Mouse (Mus musculus) left cerebral cortex, postnatal 36 days (tissue): ENCODE results near the gene Txn2. TPM values are rescaled to one million over a fixed set of nuclear protein-coding genes. Genes with fewer than 3 reads are reported as not detected.

Source experiments
- DNase-seq, 2 experiments: peaks; one replicate each; pipeline ENCODE4 v3.0.0; 2021 to 2022; ENCODE audit warnings: low spot score in 2 of 2, mixed read lengths in 1 of 2
- intact Hi-C: fragments of 180-260 bp; cut with DNase I; formaldehyde crosslinking; loops from one replicate; pipeline ENCODE4 v1.15.1; 2025
- total RNA-seq, 2 experiments: library from RNA; stranded (reverse); gene quantifications; 2 replicates each; pipeline ENCODE4 v1.2.3; 2021

Txn2 gene
- total RNA-seq, 2 experiments from 2014 or later, result 125 to 150 TPM

DNA sequence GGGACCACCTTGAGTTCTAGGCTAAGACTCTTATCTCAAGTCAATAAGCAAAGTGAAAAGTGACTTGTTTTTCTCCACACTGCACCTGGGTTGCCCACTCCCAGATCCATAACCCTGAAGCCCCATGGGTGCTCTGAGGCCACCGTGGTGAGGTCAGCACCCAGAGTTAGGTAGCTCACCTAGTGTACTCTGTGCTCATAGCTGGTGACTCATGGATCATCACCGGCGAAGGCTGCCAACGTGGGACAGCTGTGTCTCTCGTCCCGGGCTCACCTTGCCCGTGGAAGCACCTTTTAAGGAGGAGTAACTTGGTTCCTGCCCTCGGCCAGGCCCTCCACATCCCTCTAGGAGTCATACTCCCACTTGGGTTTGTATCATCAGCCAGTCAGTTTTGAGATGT lies 15.8 kb downstream of the Txn2 start:
- no peak for DNase-seq
- intact Hi-C loops, result loop anchor here (2.0 kb wide), 1 partner anchor 138 kb away; no protein-coding TSS in a partner anchor

DNA sequence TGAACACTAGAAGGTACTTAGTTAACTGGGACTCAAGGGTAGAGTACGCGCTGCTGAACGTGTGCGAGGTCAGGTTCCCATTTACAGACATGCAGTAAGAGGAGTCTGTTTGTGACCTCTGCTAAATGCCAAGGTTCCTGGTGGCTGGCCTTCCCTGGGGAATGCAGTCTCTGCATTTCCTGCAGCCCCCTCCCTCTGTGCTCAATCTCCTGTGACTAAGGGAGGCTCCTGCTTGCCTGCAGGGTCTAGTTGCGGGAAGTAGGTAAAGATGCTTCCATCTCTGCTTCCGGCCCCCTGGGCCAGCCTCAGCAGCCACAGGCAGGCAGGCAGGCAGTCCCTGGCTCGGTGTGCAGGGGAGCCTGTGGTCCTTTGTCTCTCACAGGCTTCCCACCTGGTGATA lies 16.2 kb downstream of the Txn2 start:
- intact Hi-C loops, result loop anchor here (2.0 kb wide), 1 partner anchor 138 kb away; no protein-coding TSS in a partner anchor
- no peak for DNase-seq

DNA sequence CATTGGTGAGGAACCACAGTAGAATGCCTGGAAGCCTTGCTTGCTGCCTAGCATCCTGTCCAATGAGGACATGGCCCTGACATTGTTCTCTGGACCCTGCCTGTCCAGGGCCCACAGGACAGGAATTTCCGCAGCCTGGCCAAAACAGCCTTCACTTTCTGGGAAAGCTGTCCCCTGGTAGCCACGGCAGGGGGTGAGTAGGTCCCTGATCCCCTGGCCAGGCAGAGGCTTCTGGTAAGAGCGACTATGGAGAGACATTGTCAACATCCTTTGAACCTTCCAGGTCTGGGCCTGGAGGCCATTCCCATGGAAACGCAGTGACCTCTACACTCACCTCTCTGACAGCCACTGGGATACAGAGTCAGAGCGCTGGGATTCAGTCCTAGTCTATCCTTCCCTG lies 16.8 kb downstream of the Txn2 start:
- intact Hi-C loops, result loop anchor here (2.0 kb wide), 1 partner anchor 137 kb away; no protein-coding TSS in a partner anchor
- no peak for DNase-seq

DNA sequence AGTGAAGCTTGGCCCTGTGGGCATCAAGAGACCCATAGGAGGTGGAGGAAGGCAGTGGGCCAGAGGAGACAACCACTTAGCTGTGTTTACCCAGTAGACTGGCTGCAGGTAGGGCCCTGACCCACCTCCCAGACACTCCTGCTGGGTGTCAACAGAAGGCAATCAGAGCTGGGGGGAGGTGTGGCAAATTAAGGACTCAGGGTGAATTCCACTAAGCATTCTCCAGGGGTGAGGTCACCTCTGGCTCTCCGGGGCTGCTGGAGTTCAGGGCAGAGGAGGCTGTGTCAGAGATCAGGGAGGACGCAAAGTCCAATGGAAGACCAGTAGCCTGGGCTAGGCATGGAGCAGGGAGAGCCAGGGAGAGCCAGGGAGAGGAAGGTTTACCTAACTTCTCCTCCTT lies 17.7 kb downstream of the Txn2 start:
- intact Hi-C loops, result no loop called here
- no peak for DNase-seq

GRCm38 (mm10) chr15:77907646-77908518 lies 20.9 kb downstream of the Txn2 start:
- intact Hi-C loops, result loop anchor here (5.0 kb wide), 1 partner anchor 51 kb away; no protein-coding TSS in a partner anchor
- DNase-seq, result no peak

DNA sequence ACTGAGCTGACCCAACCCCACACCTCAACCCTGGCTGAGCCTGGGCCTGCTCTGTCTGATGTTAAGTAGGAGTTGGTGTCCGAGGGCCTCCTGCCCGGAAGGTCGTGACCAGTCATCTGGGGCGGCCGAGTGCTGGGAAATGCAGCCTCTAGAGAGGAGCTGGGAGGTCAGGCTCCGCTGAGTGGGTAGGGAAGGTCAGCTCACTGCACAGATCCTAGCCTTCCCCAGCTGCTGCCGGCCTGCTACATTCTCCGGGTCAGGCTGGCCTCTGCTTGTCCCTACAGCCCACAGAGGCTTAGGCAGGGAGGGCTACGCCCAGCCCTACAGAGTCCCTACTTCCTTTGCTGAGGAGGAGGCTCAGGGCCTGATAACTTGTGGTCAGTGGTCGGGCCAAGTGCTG lies 22.3 kb downstream of the Txn2 start:
- intact Hi-C loops, result loop anchor here (5.0 kb wide), 1 partner anchor 49 kb away; no protein-coding TSS in a partner anchor
- DNase-seq, result no peak

DNA sequence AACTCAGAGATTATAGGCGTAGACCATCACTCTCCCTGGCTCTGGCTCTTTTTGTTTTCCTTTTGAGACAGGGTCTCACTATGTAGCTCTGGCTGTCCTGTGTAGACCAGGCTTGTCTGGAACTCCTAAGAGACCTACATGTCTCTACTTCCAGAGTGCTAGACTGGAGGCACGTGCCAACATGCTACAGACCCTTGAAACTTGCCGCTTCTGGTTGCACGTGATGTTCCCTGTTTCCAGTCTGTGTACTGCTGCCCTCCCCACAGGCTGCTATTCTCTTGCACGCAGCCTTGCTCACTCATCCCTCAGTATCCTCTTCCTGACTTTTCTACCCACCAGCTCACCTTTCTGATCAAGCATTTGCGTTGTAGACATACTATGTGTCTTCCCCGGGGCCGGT lies 22.7 kb downstream of the Txn2 start:
- intact Hi-C loops, result loop anchor here (5.0 kb wide), 1 partner anchor 49 kb away; no protein-coding TSS in a partner anchor
- DNase-seq, result no peak

GRCm38 (mm10) chr15:77905275-77905970 lies 23.4 kb downstream of the Txn2 start:
- intact Hi-C loops, result loop anchor here (5.0 kb wide), 1 partner anchor 48 kb away; no protein-coding TSS in a partner anchor
- DNase-seq, result no peak

- no peak for DNase-seq
- intact Hi-C loops, result no loop called here
These were observed 24.4 kb downstream of the Txn2 start for GRCm38 (mm10) chr15:77904363-77904892.

GRCm38 (mm10) chr15:77903176-77903575 lies 25.6 kb downstream of the Txn2 start:
- DNase-seq, result no peak
- intact Hi-C loops, result no loop called here

GRCm38 (mm10) chr15:77894926-77895325 lies 33.9 kb downstream of the Txn2 start:
- DNase-seq, result no peak
- intact Hi-C loops, result no loop called here

GRCm38 (mm10) chr15:77893292-77893691 lies 35.5 kb downstream of the Txn2 start:
- no peak for DNase-seq
- intact Hi-C loops, result no loop called here

DNA sequence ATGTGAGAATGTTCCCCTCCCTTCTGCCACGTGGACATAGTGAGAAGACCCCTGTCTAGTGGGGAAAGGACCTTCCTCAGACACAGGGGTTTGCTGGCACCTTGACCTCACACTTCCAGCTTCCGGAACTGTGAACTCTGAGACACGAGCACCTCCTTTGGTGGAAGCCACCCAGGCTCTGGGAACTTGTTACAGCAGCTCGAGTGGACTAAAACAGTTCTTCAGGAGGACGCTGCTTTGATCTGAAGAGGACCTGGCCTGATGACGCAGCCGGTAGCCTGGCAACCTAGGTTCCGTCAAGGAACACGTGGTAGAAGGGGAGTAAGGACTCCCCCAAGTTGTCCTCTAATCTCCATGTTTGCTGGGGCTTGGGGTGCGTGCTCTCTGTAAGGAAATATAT lies 36.4 kb downstream of the Txn2 start:
- DNase-seq, result no peak
- intact Hi-C loops, result no loop called here

GRCm38 (mm10) chr15:77891766-77892165 lies 37.0 kb downstream of the Txn2 start:
- intact Hi-C loops, result no loop called here
- DNase-seq, result no peak

GRCm38 (mm10) chr15:77889761-77890422 lies 38.9 kb downstream of the Txn2 start:
- no peak for DNase-seq
- intact Hi-C loops, result no loop called here

DNA sequence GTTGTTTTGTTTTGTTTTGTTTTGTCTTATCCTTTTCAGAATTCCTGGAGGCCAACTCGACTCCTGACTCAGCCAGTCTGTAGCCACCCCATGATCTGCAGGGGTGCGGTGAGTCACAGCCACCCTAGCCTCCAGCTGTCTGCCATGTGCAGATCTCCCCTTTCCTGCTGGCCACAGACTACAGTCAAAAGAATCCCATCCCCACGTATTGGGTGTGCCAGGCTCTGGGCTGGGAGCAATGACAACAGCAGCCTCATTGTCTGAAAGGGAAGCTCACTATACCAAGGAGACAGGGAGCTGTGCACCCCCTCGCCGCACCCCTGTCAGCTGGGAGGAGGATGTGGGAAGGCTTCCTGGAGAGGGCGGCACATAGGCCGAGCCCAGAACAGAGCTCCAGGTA lies 40.5 kb downstream of the Txn2 start:
- intact Hi-C loops, result no loop called here
- DNase-seq, result no peak

DNA sequence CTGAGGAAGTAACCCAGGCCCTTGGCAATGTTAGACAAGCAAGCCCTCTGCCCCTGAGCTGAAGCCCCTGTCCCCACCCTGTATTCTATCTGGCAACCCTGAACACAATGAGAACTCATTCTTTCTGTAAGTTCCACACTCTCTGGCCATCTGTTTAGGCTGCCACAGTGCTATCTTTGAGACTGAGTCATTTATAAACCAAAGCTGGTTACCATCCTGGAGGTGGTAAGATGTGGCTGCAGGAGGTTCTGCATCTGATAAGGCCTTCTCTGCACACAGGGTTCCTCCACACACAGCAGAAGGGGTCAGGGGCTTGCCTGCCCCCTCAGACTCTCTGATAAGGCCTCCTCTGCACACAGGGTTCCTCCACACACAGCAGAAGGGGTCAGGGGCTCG lies 41.7 kb downstream of the Txn2 start:
- intact Hi-C loops, result no loop called here
- DNase-seq, result peak; percentile 19 to 35

GRCm38 (mm10) chr15:77886369-77887092 lies 42.3 kb downstream of the Txn2 start:
- intact Hi-C loops, result no loop called here
- DNase-seq, result no peak

DNA sequence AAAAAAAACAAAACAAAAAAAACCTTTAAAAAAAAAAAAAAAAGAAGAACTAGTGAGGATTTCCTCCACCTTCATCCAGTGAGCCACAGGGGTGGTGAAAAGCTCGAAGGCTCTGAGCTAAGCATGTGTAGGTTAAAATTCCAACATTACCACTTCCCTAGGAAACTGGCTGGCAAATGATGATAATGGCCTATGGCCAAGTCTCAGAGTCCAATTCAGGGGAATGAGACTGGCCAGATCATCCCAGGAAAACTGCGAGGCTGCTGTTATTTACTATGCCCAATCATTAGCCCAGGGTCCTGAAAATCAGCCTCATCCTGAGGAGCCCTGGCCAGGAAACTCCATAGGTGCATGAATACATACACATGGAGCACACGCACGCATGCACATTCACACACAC lies 42.9 kb downstream of the Txn2 start:
- intact Hi-C loops, result no loop called here
- DNase-seq, result no peak
